Mouse (Mus musculus): ENCODE results near the gene Tpo.

- TF ChIP-seq POLR2A (IDR thresholded peaks at IDR 0.05; ENCODE audit: control insufficient read depth in 1 of 2, insufficient read depth in 1 of 2, low read depth in 1 of 2, low read length in 2 of 2, poor library complexity in 1 of 2) (no peak), CTCF (IDR thresholded peaks at IDR 0.05 in 2 of 3, conservative IDR thresholded peaks at IDR 0.05 in 1 of 3; ENCODE audit: control insufficient read depth in 1 of 3, insufficient read depth in 1 of 3, low read depth in 2 of 3, low read length in 3 of 3, poor library complexity in 1 of 3, severe bottlenecking in 1 of 3) (no peak), TBP (IDR thresholded peaks at IDR 0.05; ENCODE audit: low read depth, low read length) (no peak)
Measured at GRCm38 (mm10) chr12:30109646-30110605, 22.5 kb downstream of the Tpo start.
